Mouse (Mus musculus): Measurements from ENCODE around the gene Slc22a28. TPM values are rescaled to one million over a fixed set of nuclear protein-coding genes. Genes with fewer than 3 reads are reported as not detected.
"Not testable (repeated sequence)": the region's sequence is repeated elsewhere in the genome, so short reads cannot be mapped to it uniquely, and the experiment has no call there.

Slc22a28 gene
- total RNA-seq (2012; rRNA removed) = not detected in 2 replicates

- H3K9me3 ChIP-seq (ENCODE audit: control insufficient read depth, insufficient read depth, low read depth, low read length); H3K4me1 ChIP-seq (ENCODE audit: control insufficient read depth in 2 of 2, insufficient read depth in 2 of 2, low read length in 2 of 2, poor library complexity in 1 of 2); H3K36me3 ChIP-seq (ENCODE audit: control insufficient read depth, insufficient read depth, low read length, poor library complexity, severe bottlenecking); DNase-seq (ENCODE audit: low read depth, low spot score); H3K9ac ChIP-seq (ENCODE audit: insufficient read depth, low read depth, low read length, poor library complexity, severe bottlenecking); H3K27ac ChIP-seq (ENCODE audit: insufficient read depth, low read depth, low read length, poor library complexity, severe bottlenecking); H3K4me3 ChIP-seq (ENCODE audit: insufficient read depth in 1 of 2, low read depth in 1 of 2, low read length in 2 of 2, poor library complexity in 1 of 2, severe bottlenecking in 1 of 2); in situ Hi-C loops (cut with MboI; ENCODE audit: low sequenced_read_pairs in 2 of 2, unreplicated experiment in 2 of 2): not testable (repeated sequence)
Measured at GRCm38 (mm10) chr19:8131881-8132280, at the start of gene Slc22a28. Slc22a28 (minus strand) TSS chr19:8131982.

- in situ Hi-C loops (cut with MboI; ENCODE audit: low sequenced_read_pairs in 2 of 2, unreplicated experiment in 2 of 2) = no loop called here
Measured at GRCm38 (mm10) chr19:8148787-8149523, 17.2 kb upstream of the Slc22a28 start.

GRCm38 (mm10) chr19:8142716-8143115, 10.9 kb upstream of the Slc22a28 start:
- H3K4me3 ChIP-seq (ENCODE audit: insufficient read depth in 1 of 2, low read depth in 1 of 2, low read length in 2 of 2, poor library complexity in 1 of 2, severe bottlenecking in 1 of 2); in situ Hi-C loops (cut with MboI; ENCODE audit: low sequenced_read_pairs in 2 of 2, unreplicated experiment in 2 of 2); H3K4me1 ChIP-seq (ENCODE audit: control insufficient read depth in 2 of 2, insufficient read depth in 2 of 2, low read length in 2 of 2, poor library complexity in 1 of 2); H3K9ac ChIP-seq (ENCODE audit: insufficient read depth, low read depth, low read length, poor library complexity, severe bottlenecking); H3K9me3 ChIP-seq (ENCODE audit: control insufficient read depth, insufficient read depth, low read depth, low read length); DNase-seq (ENCODE audit: low read depth, low spot score); H3K36me3 ChIP-seq (ENCODE audit: control insufficient read depth, insufficient read depth, low read length, poor library complexity, severe bottlenecking); H3K27ac ChIP-seq (ENCODE audit: insufficient read depth, low read depth, low read length, poor library complexity, severe bottlenecking): not testable (repeated sequence)

More at GRCm38 (mm10) chr19:8148787-8149523, 17.2 kb upstream of the Slc22a28 start:
- Histone ChIP-seq H3K9me3 (ENCODE audit: control insufficient read depth, insufficient read depth, low read depth, low read length) (no peaks in the 10 kb centered on the region), H3K4me3 (ENCODE audit: insufficient read depth in 1 of 2, low read depth in 1 of 2, low read length in 2 of 2, poor library complexity in 1 of 2, severe bottlenecking in 1 of 2) (no peak overlapping the region), H3K4me1 (ENCODE audit: control insufficient read depth in 2 of 2, insufficient read depth in 2 of 2, low read length in 2 of 2, poor library complexity in 1 of 2) (no peaks in the 10 kb centered on the region), H3K27ac (ENCODE audit: insufficient read depth, low read depth, low read length, poor library complexity, severe bottlenecking) (no peak overlapping the region), H3K9ac (ENCODE audit: insufficient read depth, low read depth, low read length, poor library complexity, severe bottlenecking) (no peak overlapping the region), H3K36me3 (ENCODE audit: control insufficient read depth, insufficient read depth, low read length, poor library complexity, severe bottlenecking) (no peaks in the 10 kb centered on the region)
- DNase-seq (ENCODE audit: low read depth, low spot score) = no peak
- no peak for TF ChIP-seq ZNF384 (IDR thresholded peaks at IDR 0.05; ENCODE audit: low read depth, low read length)
- no peak for TF ChIP-seq CHD2 (IDR thresholded peaks at IDR 0.05; ENCODE audit: low read depth, low read length)
- TF ChIP-seq ZC3H11A (IDR thresholded peaks at IDR 0.05; ENCODE audit: borderline replicate concordance, low read depth, low read length) = no peak
- no peak for TF ChIP-seq HCFC1 (IDR thresholded peaks at IDR 0.05; ENCODE audit: borderline replicate concordance, insufficient read depth, low read length)
- TF ChIP-seq MAFK (IDR thresholded peaks at IDR 0.05; ENCODE audit: insufficient read depth, low read depth, low read length) = no peak

GRCm38 (mm10) chr19:8134127-8134841, 2.5 kb upstream of the Slc22a28 start:
- H3K27ac ChIP-seq (ENCODE audit: insufficient read depth, low read depth, low read length, poor library complexity, severe bottlenecking); H3K9ac ChIP-seq (ENCODE audit: insufficient read depth, low read depth, low read length, poor library complexity, severe bottlenecking); H3K36me3 ChIP-seq (ENCODE audit: control insufficient read depth, insufficient read depth, low read length, poor library complexity, severe bottlenecking); in situ Hi-C loops (cut with MboI; ENCODE audit: low sequenced_read_pairs in 2 of 2, unreplicated experiment in 2 of 2); DNase-seq (ENCODE audit: low read depth, low spot score); H3K4me3 ChIP-seq (ENCODE audit: insufficient read depth in 1 of 2, low read depth in 1 of 2, low read length in 2 of 2, poor library complexity in 1 of 2, severe bottlenecking in 1 of 2); H3K9me3 ChIP-seq (ENCODE audit: control insufficient read depth, insufficient read depth, low read depth, low read length); H3K4me1 ChIP-seq (ENCODE audit: control insufficient read depth in 2 of 2, insufficient read depth in 2 of 2, low read length in 2 of 2, poor library complexity in 1 of 2): not testable (repeated sequence)

- no peak for DNase-seq (ENCODE audit: low read depth, low spot score)
- TF ChIP-seq MAFK (IDR thresholded peaks at IDR 0.05; ENCODE audit: insufficient read depth, low read depth, low read length) = no peak
- no peak for TF ChIP-seq HCFC1 (IDR thresholded peaks at IDR 0.05; ENCODE audit: borderline replicate concordance, insufficient read depth, low read length)
- no peak for TF ChIP-seq CHD2 (IDR thresholded peaks at IDR 0.05; ENCODE audit: low read depth, low read length)
- TF ChIP-seq ZNF384 (IDR thresholded peaks at IDR 0.05; ENCODE audit: low read depth, low read length) = no peak
- TF ChIP-seq ZC3H11A (IDR thresholded peaks at IDR 0.05; ENCODE audit: borderline replicate concordance, low read depth, low read length) = no peak
- in situ Hi-C loops (cut with MboI; ENCODE audit: low sequenced_read_pairs in 2 of 2, unreplicated experiment in 2 of 2) = no loop called here
- H3K4me3 ChIP-seq (ENCODE audit: insufficient read depth in 1 of 2, low read depth in 1 of 2, low read length in 2 of 2, poor library complexity in 1 of 2, severe bottlenecking in 1 of 2) = no peak overlapping the region
- no peak overlapping the region for H3K9ac ChIP-seq (ENCODE audit: insufficient read depth, low read depth, low read length, poor library complexity, severe bottlenecking)
- no peaks in the 10 kb centered on the region for H3K9me3 ChIP-seq (ENCODE audit: control insufficient read depth, insufficient read depth, low read depth, low read length)
- H3K36me3 ChIP-seq (ENCODE audit: control insufficient read depth, insufficient read depth, low read length, poor library complexity, severe bottlenecking) = no peaks in the 10 kb centered on the region
- H3K27ac ChIP-seq (ENCODE audit: insufficient read depth, low read depth, low read length, poor library complexity, severe bottlenecking) = no peak overlapping the region
- no peaks in the 10 kb centered on the region for H3K4me1 ChIP-seq (ENCODE audit: control insufficient read depth in 2 of 2, insufficient read depth in 2 of 2, low read length in 2 of 2, poor library complexity in 1 of 2)
Measured at GRCm38 (mm10) chr19:8019904-8020349, 111.9 kb downstream of the Slc22a28 start.

- H3K9me3 ChIP-seq (ENCODE audit: control insufficient read depth, insufficient read depth, low read depth, low read length); H3K4me1 ChIP-seq (ENCODE audit: control insufficient read depth in 2 of 2, insufficient read depth in 2 of 2, low read length in 2 of 2, poor library complexity in 1 of 2); in situ Hi-C loops (cut with MboI; ENCODE audit: low sequenced_read_pairs in 2 of 2, unreplicated experiment in 2 of 2); H3K9ac ChIP-seq (ENCODE audit: insufficient read depth, low read depth, low read length, poor library complexity, severe bottlenecking); H3K27ac ChIP-seq (ENCODE audit: insufficient read depth, low read depth, low read length, poor library complexity, severe bottlenecking); H3K36me3 ChIP-seq (ENCODE audit: control insufficient read depth, insufficient read depth, low read length, poor library complexity, severe bottlenecking); DNase-seq (ENCODE audit: low read depth, low spot score); H3K4me3 ChIP-seq (ENCODE audit: insufficient read depth in 1 of 2, low read depth in 1 of 2, low read length in 2 of 2, poor library complexity in 1 of 2, severe bottlenecking in 1 of 2): not testable (repeated sequence)
Measured at GRCm38 (mm10) chr19:8019329-8019851, 112.4 kb downstream of the Slc22a28 start.

GRCm38 (mm10) chr19:8018535-8018934, 113.2 kb downstream of the Slc22a28 start:
- in situ Hi-C loops (cut with MboI; ENCODE audit: low sequenced_read_pairs in 2 of 2, unreplicated experiment in 2 of 2); H3K36me3 ChIP-seq (ENCODE audit: control insufficient read depth, insufficient read depth, low read length, poor library complexity, severe bottlenecking); H3K27ac ChIP-seq (ENCODE audit: insufficient read depth, low read depth, low read length, poor library complexity, severe bottlenecking); H3K4me1 ChIP-seq (ENCODE audit: control insufficient read depth in 2 of 2, insufficient read depth in 2 of 2, low read length in 2 of 2, poor library complexity in 1 of 2); DNase-seq (ENCODE audit: low read depth, low spot score); H3K9ac ChIP-seq (ENCODE audit: insufficient read depth, low read depth, low read length, poor library complexity, severe bottlenecking); H3K4me3 ChIP-seq (ENCODE audit: insufficient read depth in 1 of 2, low read depth in 1 of 2, low read length in 2 of 2, poor library complexity in 1 of 2, severe bottlenecking in 1 of 2); H3K9me3 ChIP-seq (ENCODE audit: control insufficient read depth, insufficient read depth, low read depth, low read length): not testable (repeated sequence)

Data from ES-E14 (cell line).